Mouse (Mus musculus): ENCODE data around the gene Padi2.

DNA sequence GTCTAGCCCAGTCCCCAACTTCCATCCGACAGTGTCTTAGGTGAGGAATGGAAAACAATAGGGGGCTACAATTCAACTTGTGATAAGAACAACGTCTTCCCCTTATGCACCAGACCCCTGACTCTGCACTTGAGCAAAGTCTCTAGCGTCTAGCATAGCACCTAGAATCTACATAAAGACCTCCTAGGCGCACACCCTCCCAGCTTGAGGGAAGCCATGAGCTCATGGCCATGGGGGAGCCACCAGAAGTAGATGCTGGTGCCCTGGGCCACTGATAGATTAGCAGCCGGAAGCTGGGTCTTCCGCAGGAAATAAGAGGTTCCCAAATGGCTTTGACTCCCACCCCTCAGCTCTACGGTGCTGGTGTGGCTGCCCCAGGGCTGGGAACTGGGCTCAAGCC, 81.3 kb downstream of the Padi2 start:
- no peak for TF ChIP-seq POLR2A (IDR thresholded peaks at IDR 0.05; ENCODE audit: borderline replicate concordance, extremely low read depth, insufficient read depth, insufficient read length, poor library complexity, severe bottlenecking)
- no peak for TF ChIP-seq CTCF (IDR thresholded peaks at IDR 0.05; ENCODE audit: borderline replicate concordance, extremely low read depth, insufficient read depth, insufficient read length)
